ENCODE assay signal across 20 mouse cellular contexts in genomic region chr10:84590956-84591355, GRCm38 (mm10). TPM values are rescaled to one million over a fixed set of nuclear protein-coding genes. Genes with fewer than 3 reads are reported as not detected.
A peak's percentile ranks its signal among the peaks of the same experiment; 100 is the strongest.
DNase-seq lines count a peak whose midpoint lies in the region; ATAC-seq and TF ChIP-seq lines count a peak whose summit lies in the region.
"Had no signal": no experiment of that assay in that cellular context is flagged by ENCODE, and none has a peak within 500 bp of the region (broad histone marks: within the 10 kb centered on the region; RNA-seq: fewer than 3 reads in every experiment).

No protein-coding gene starts in this region.

- TF ChIP-seq POLR2A in spleen, adult 2 months (IDR thresholded peaks at IDR 0.05; ENCODE audit: low read depth, low read length), result no peak

- ATAC-seq in heart, embryonic 12.5 days (ENCODE audit: insufficient number of reproducible peaks, low FRiP score), result no peak
- ATAC-seq: activated CD4-positive, CD25-positive, alpha-beta regulatory T cell, adult 4 months; forebrain, embryonic 15.5 days had no signal

- no peak overlapping the region for H3K27ac ChIP-seq in heart, embryonic 12.5 days (ENCODE audit: poor library complexity, severe bottlenecking)
- H3K27ac ChIP-seq in spleen, adult 2 months (ENCODE audit: insufficient read depth, low read length), result 0 out of 2 replicates have a peak overlapping the region, but pooled peaks have one; percentile 1
- H3K27ac ChIP-seq: embryonic facial prominence, embryonic 15.5 days; forebrain, embryonic 15.5 days; hindbrain, embryonic 13.5 days; liver, embryonic 13.5 days; lung, embryonic 15.5 days had no signal

- no peak overlapping the region for H3K4me2 ChIP-seq in heart, embryonic 12.5 days
- H3K4me2 ChIP-seq: embryonic facial prominence, embryonic 15.5 days; forebrain, embryonic 15.5 days; hindbrain, embryonic 13.5 days; liver, embryonic 13.5 days; lung, embryonic 15.5 days had no signal

- H3K4me3 ChIP-seq in heart, embryonic 12.5 days, result no peak overlapping the region
- no peak overlapping the region for H3K4me3 ChIP-seq in spleen, adult 2 months (ENCODE audit: extremely low read depth, insufficient read depth, insufficient read length)
- H3K4me3 ChIP-seq: embryonic facial prominence, embryonic 15.5 days; forebrain, embryonic 15.5 days; hindbrain, embryonic 13.5 days; liver, embryonic 13.5 days; lung, embryonic 15.5 days had no signal

- peak; percentile 35 to 39 for DNase-seq in heart, adult 18-20 months
- DNase-seq in spleen, adult 2 months (ENCODE audit: low read depth in 1 of 2, low spot score in 2 of 2), result no peak
- DNase-seq in spleen, postnatal 4 days (ENCODE audit: low spot score in 2 of 2), result no peak
- peak; percentile 78 for DNase-seq in adrenal gland, postnatal 14 days
- DNase-seq in right cerebral cortex, adult 18-20 months, result no peak
- no peak for DNase-seq in right cerebral cortex, postnatal 36 days (ENCODE audit: low spot score in 2 of 2)
- DNase-seq: cerebellum, adult 8-10 months; heart, postnatal 36 days; kidney, adult 11 months; layer of hippocampus, adult 9-11 months; liver, embryonic 13.5 days; midbrain, embryonic 14.5 days; right cerebral cortex, postnatal 4 days had no signal

- no peaks in the 10 kb centered on the region for H3K9me3 ChIP-seq in heart, embryonic 12.5 days (replicated peaks)
- H3K9me3 ChIP-seq: embryonic facial prominence, embryonic 15.5 days; forebrain, embryonic 15.5 days; hindbrain, embryonic 13.5 days; liver, embryonic 13.5 days; lung, embryonic 15.5 days had no signal

- H3K36me3 ChIP-seq in heart, embryonic 12.5 days, result peaks cover 30% of the 10 kb centered on the region
- peaks cover 49% of the 10 kb centered on the region for H3K36me3 ChIP-seq in spleen, adult 2 months (ENCODE audit: control insufficient read depth, insufficient read depth, low read length)
- H3K36me3 ChIP-seq: lung, embryonic 15.5 days had no signal

- no peak for TF ChIP-seq CTCF in spleen, adult 2 months (IDR thresholded peaks at IDR 0.05; ENCODE audit: extremely low read depth, insufficient read depth, insufficient read length, insufficient replicate concordance)

- H3K4me1 ChIP-seq in heart, embryonic 12.5 days (replicated peaks), result no peaks in the 10 kb centered on the region
- no peaks in the 10 kb centered on the region; the same call in 1 of the 2 replicates for H3K4me1 ChIP-seq in spleen, adult 2 months (ENCODE audit: control insufficient read depth, insufficient read depth, insufficient read length)
- H3K4me1 ChIP-seq: embryonic facial prominence, embryonic 15.5 days; forebrain, embryonic 15.5 days; hindbrain, embryonic 13.5 days had no signal

- WGBS in heart, embryonic 12.5 days, result 70% methylated on average over 14 of the region's 14 CpGs
- 90% methylated on average over 14 of the region's 14 CpGs for WGBS in spleen, adult 2 months

- H3K9ac ChIP-seq in heart, embryonic 12.5 days, result no peak overlapping the region
- H3K9ac ChIP-seq: embryonic facial prominence, embryonic 15.5 days; forebrain, embryonic 15.5 days; hindbrain, embryonic 13.5 days; liver, embryonic 13.5 days; lung, embryonic 15.5 days had no signal

- H3K27me3 ChIP-seq in heart, embryonic 12.5 days (replicated peaks), result no peaks in the 10 kb centered on the region
- no peaks in the 10 kb centered on the region for H3K27me3 ChIP-seq in spleen, adult 2 months (ENCODE audit: control insufficient read depth, insufficient read depth, low read length)
- H3K27me3 ChIP-seq: CH12.LX; embryonic facial prominence, embryonic 15.5 days; forebrain, embryonic 15.5 days; hindbrain, embryonic 13.5 days; liver, embryonic 13.5 days; lung, embryonic 15.5 days had no signal

RNA-seq across cellular contexts. Expression of gene Tcp11l2, which starts 14.5 kb away (rescaled TPM):
- total RNA-seq in heart, adult 18-20 months (2021), result 100 to 1,000 TPM; 105 to 143 TPM
- 29.1 and 32.2 TPM in 2 replicates for polyA plus RNA-seq in heart, embryonic 12.5 days (2016; fragmentation: Nextera tagmentation; extraction: Ambion mirVana)
- polyA plus RNA-seq in spleen, adult 2 months (2012; rRNA removed), result 81.2 and 103 TPM in 2 replicates
- total RNA-seq in adrenal gland, postnatal 14 days (2021), result 52.3 and 53.0 TPM in 2 replicates

RNA-seq across cellular contexts. Expression of gene Polr3b, which starts 31.1 kb away (rescaled TPM):
- 10 to 100 TPM; 11.5 to 12.6 TPM for total RNA-seq in heart, adult 18-20 months (2021)
- 13.3 and 13.4 TPM in 2 replicates for polyA plus RNA-seq in heart, embryonic 12.5 days (2016; fragmentation: Nextera tagmentation; extraction: Ambion mirVana)
- polyA plus RNA-seq in spleen, adult 2 months (2012; rRNA removed), result 4.5 and 4.8 TPM in 2 replicates
- 26.8 and 31.2 TPM in 2 replicates for total RNA-seq in adrenal gland, postnatal 14 days (2021)

RNA-seq across cellular contexts. Expression of gene Ckap4, which starts 57.1 kb away (rescaled TPM):
- 10 to 100 TPM; 26.0 to 30.6 TPM for total RNA-seq in heart, adult 18-20 months (2021)
- polyA plus RNA-seq in heart, embryonic 12.5 days (2016; fragmentation: Nextera tagmentation; extraction: Ambion mirVana), result 145 and 154 TPM in 2 replicates
- 10.5 and 14.4 TPM in 2 replicates for polyA plus RNA-seq in spleen, adult 2 months (2012; rRNA removed)
- total RNA-seq in adrenal gland, postnatal 14 days (2021), result 57.7 and 61.3 TPM in 2 replicates

Comparison
In these comparisons a context has a peak if more than half of its experiments do, and no peak if none do; other contexts are left out.
1. DNase-seq: peak in heart, adult 18-20 months (2 of 2) and adrenal gland, postnatal 14 days (single experiment); none in spleen, adult 2 months (0 of 2), spleen, postnatal 4 days (0 of 2), right cerebral cortex, adult 18-20 months (single experiment) and right cerebral cortex, postnatal 36 days (0 of 2).